Mouse (Mus musculus): ENCODE data around the gene Vmn2r33. TPM values are rescaled to one million over a fixed set of nuclear protein-coding genes. Genes with fewer than 3 reads are reported as not detected.
"Not testable (repeated sequence)": the region's sequence is repeated elsewhere in the genome, so short reads cannot be mapped to it uniquely, and the experiment has no call there.

Gene Vmn2r33
- polyA plus RNA-seq (2012; rRNA removed): not detected in 2 replicates

GRCm38 (mm10) chr7:7566686-7567085, at the start of gene Vmn2r33:
Gene Vmn2r33 (minus strand): TSS chr7:7566786.
- H3K4me1 ChIP-seq (ENCODE audit: control insufficient read depth, insufficient read depth, low read length); H3K36me3 ChIP-seq (ENCODE audit: control insufficient read depth, insufficient read depth, low read length); DNase-seq; H3K4me3 ChIP-seq (ENCODE audit: insufficient read depth, low read depth, low read length); H3K27ac ChIP-seq (ENCODE audit: insufficient read depth, low read depth, low read length); H3K27me3 ChIP-seq (replicated peaks; ENCODE audit: control insufficient read depth, insufficient read depth, low read length): not testable (repeated sequence)

Other genes starting within 250 kb of the Vmn2r33 start
- gene Vmn2r30, start 229.2 kb downstream of the Vmn2r33 start, polyA plus RNA-seq (2012; rRNA removed): not detected in 2 replicates
- not detected in 2 replicates for gene Gm45783, start 192.2 kb downstream of the Vmn2r33 start, polyA plus RNA-seq (2012; rRNA removed)
- not detected in 2 replicates for gene Vmn2r31, start 167.1 kb downstream of the Vmn2r33 start, polyA plus RNA-seq (2012; rRNA removed)
- gene Vmn2r32, start 86.8 kb downstream of the Vmn2r33 start, polyA plus RNA-seq (2012; rRNA removed): not detected in 2 replicates
- gene Vmn2r34, start 122.7 kb upstream of the Vmn2r33 start, polyA plus RNA-seq (2012; rRNA removed): not detected in 2 replicates

All from kidney, adult 2 months (tissue).